Mouse (Mus musculus) yolk sac, embryonic 10.5 days (tissue): ENCODE results near the gene Il12a.
"Not testable (repeated sequence)": the region's sequence is repeated elsewhere in the genome, so short reads cannot be mapped to it uniquely, and the experiment has no call there.

Experiments
- DNase-seq: peaks from one replicate; pipeline ENCODE4 v3.0.0-alpha.2; 2017; ENCODE audit warnings: low spot score

Gene Il12a

DNA sequence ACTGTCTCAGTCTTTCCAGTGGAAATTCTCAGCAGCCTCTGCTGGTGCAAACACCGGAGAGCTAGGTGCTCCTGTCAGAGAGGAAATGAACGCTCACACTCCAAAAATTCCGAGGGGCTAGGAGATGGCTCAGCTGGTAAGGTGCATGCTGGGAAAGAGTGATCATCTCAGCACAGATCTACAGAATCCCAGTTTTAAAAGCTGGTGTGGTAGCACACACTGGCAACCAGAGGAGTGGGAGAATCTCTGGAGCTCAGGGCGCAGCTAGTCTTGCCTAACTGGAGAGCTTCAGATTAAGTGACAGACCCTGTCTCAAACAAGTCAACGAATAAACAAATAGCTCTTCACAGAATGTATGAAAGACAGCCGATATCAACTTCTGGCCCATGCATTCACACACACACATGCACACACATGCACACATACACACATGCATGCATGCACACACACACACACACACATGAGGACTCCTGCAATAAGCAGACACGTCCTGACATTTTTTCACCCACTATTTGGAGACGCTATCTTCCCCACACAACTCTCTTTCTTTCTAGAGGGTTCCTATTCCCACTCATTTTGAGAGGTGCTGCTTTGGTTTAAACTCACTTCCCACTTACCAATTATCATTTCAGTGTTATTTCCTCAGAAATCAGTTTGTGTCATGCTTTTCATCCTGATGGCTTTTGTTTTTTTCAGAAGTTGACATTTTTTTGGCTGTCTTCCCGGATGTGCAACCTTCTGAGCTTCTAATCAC is 52.5 kb downstream of the Il12a start:
- DNase-seq, result no peak

DNA sequence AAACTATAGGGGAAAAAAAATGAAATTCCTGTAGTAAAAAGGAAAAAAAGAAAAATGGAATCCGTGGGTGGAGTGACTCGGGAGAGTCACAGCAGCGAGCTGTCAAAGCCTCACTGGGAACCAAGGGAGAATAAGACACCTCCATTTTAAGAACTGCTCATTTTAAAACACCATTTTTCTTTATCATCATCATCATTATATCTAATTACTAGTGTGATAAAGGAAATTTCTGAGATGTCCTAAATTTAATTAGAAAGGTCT is 53.0 kb downstream of the Il12a start:
- DNase-seq, result no peak

DNA sequence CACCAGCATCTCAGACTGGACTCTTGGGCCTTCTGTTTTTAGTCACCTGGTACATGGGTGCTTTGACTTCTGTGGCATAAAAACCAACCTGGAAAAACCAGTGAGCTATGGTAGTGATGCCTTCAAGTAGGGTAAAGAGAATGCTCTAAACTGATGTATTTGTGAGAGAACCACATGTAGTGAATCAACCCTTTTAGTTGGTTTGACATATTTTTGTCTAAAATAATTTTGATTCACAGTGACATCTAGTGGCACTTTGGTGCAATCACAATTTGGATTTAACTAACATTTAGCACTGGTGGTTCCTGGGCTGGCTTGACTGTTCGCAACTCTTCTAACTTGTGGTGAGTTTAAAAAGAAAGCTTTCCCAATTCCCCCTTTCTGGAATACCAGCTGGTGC is 53.7 kb downstream of the Il12a start:
- no peak for DNase-seq

DNA sequence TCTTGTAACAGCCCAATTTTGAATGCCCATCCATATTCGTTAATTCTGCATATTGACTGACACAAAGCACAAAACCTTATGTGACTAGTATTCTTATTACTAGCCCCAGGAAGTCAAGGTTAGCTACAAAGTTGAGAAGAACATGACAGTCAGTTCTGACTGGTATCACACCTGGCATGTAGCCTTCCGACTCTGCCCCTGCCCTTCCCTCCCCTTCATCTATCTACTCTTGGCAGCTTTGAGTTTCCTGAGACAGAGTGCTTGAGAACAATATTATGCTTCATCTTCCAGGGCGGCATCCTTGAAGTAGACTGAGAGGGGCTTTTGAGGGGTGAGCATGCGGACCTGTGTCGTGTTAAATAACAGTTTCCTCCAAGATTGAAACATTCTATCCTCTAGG is 54.6 kb downstream of the Il12a start:
- DNase-seq, result no peak

DNA sequence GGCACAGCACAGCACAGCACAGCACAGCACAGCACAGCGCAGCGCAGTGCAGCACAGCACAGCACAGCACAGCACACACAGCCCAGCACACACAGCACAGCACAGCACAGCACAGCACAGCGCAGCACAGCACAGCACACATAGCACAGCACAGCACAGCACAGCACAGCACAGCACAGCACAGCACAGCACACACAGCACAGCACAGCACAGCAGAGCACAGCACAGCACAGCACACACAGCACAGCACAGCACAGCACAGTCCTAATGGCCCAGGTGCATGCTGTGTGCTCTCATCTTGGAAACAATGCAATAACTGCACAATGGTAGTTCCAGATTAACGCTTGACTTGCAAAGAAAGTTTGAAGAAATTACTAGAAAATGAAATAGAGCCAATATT is 55.8 kb downstream of the Il12a start:
- not testable (repeated sequence) for DNase-seq
